Mouse (Mus musculus) thymus, adult 2 months (tissue): ENCODE data around the gene Vmn1r13. TPM values are rescaled to one million over a fixed set of nuclear protein-coding genes. Genes with fewer than 3 reads are reported as not detected.
"Not testable (repeated sequence)": the region's sequence is repeated elsewhere in the genome, so short reads cannot be mapped to it uniquely, and the experiment has no call there.

Experiments used
- DNase-seq: peaks from one replicate; pipeline ENCODE4 v3.0.0; 2021
- H3K27ac ChIP-seq: fragments of 200-500 bp; 2 replicates; pipeline ENCODE4 v1.5.1; 2012; ENCODE audit warnings: low read length, control low read depth; ENCODE audit not compliant: control insufficient read depth, insufficient read depth
- H3K27me3 ChIP-seq: fragments of 200-500 bp; 2 replicates; pipeline ENCODE4 v1.6.1; 2012; ENCODE audit warnings: mild to moderate bottlenecking, low read length, moderate library complexity, mixed read lengths; ENCODE audit not compliant: control insufficient read depth, insufficient read depth
- H3K36me3 ChIP-seq: fragments of 200-500 bp; 2 replicates; pipeline ENCODE4 v1.6.1; 2012; ENCODE audit warnings: mild to moderate bottlenecking, low read length, moderate library complexity; ENCODE audit not compliant: control insufficient read depth, insufficient read depth
- H3K4me1 ChIP-seq: fragments of 200-500 bp; replicated peaks from 2 replicates; pipeline ENCODE4 v1.6.1; 2012; ENCODE audit warnings: low read length; ENCODE audit not compliant: control insufficient read depth, insufficient read depth
- H3K4me3 ChIP-seq: fragments of 200-500 bp; 2 replicates; pipeline ENCODE4 v1.5.1; 2012; ENCODE audit warnings: mild to moderate bottlenecking, low read length, control low read depth, moderate library complexity; ENCODE audit not compliant: control insufficient read depth, insufficient read depth
- CTCF ChIP-seq: fragments of 200-500 bp; IDR thresholded peaks from 2 replicates; pipeline ENCODE4 v1.5.1; 2012; ENCODE audit warnings: mild to moderate bottlenecking, control low read depth, low read length, moderate library complexity, borderline replicate concordance; ENCODE audit not compliant: control insufficient read depth, poor library complexity, insufficient read depth; ENCODE audit errors: extremely low read depth
- POLR2A ChIP-seq: fragments of 200-500 bp; IDR thresholded peaks from 2 replicates; pipeline ENCODE4 v1.6.1; 2012; ENCODE audit warnings: mild to moderate bottlenecking, low read length, control low read depth, moderate library complexity; ENCODE audit not compliant: control insufficient read depth, poor library complexity, insufficient read depth; ENCODE audit errors: extremely low read depth
- WGBS: fragments of 180-500 bp; shearing (Covaris S2); methylation state at CpG from one replicate; pipeline ENCODE4 v1.1.7; 2018; 5-methylcytosine and 5-hydroxymethylcytosine counted together
- polyA plus RNA-seq: library from polyadenylated mRNA; depleted of rRNA; stranded (reverse); fragments of >200 nt; gene quantifications from 2 replicates; pipeline ENCODE4 v1.2.3, GENCODE M21; 2012; rRNA removed

The Vmn1r13 gene
- polyA plus RNA-seq: not detected in 2 replicates

DNA sequence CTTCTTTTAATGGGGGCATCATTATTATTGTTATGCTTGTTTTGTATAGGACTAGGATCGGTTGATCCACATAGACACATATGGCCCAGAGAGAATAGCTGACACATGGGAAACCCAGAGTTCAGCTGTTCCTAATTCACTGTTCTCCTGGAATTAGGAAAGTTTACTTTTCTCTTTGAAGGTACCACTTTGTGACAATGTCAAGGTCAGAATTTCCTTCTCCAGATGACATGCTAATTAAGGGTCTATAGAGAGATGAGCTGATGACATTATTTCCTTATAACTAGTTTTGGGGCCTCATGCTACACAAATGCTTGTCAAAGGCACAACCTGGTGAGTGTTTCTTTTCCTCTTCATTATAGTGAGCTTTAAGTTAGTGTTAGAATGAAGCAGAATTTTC lies at the start of gene Vmn1r13:
Gene Vmn1r13 (plus strand): TSS at position 301 of the 400 bp plus-strand sequence.
- not testable (repeated sequence) for DNase-seq, H3K4me3 ChIP-seq, H3K36me3 ChIP-seq, H3K4me1 ChIP-seq, H3K27me3 ChIP-seq, H3K27ac ChIP-seq
- 93% methylated on average over 1 of the region's 1 CpGs for WGBS

GRCm38 (mm10) chr6:57156619-57157018 lies 46.5 kb upstream of the Vmn1r13 start, which contains the start of gene Vmn1r12:
Gene Vmn1r12, plus strand, starts transcription at chr6:57156919.
- Histone ChIP-seq H3K36me3 (no peaks in the 10 kb centered on the region), H3K27ac (no peak within 1 kb of the TSS), H3K4me1 (no peaks in the 10 kb centered on the region), H3K4me3 (no peak within 1 kb of the TSS), H3K27me3 (no peaks in the 10 kb centered on the region)
- no peak for DNase-seq
- TF ChIP-seq CTCF (no peak), POLR2A (no peak)
- 92% methylated on average over 2 of the region's 2 CpGs for WGBS

- not testable (repeated sequence) for H3K36me3 ChIP-seq, DNase-seq, H3K4me1 ChIP-seq, H3K27me3 ChIP-seq, H3K27ac ChIP-seq, H3K4me3 ChIP-seq
- 85% methylated on average over 3 of the region's 3 CpGs for WGBS
These were observed 13.1 kb upstream of the Vmn1r13 start for GRCm38 (mm10) chr6:57190016-57190415.

GRCm38 (mm10) chr6:57231386-57231785 lies 28.3 kb downstream of the Vmn1r13 start, which contains the start of gene Vmn1r14:
Gene Vmn1r14, plus strand, starts transcription at chr6:57231686.
- WGBS: 97% methylated on average over 3 of the region's 3 CpGs

DNA sequence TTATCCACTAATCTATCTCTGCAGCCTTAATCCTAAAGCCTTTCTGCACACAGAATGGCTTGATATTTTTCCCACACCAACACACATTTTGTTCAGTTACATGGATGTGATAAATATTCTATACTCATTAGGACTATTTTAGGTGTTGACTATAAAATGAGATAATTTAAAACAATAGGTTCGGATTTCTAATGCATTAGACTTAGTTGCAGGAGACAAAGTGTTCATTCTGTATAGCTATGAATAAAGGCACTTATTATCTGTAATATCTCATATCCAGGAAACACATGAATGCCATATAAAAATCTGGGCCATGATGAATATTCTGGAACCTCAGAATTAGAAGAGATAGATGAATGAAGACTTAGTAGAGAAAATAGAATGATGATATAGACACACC lies 54.6 kb downstream of the Vmn1r13 start, which contains the start of gene Vmn1r15:
Gene Vmn1r15 (plus strand): TSS at position 301 of the 400 bp plus-strand sequence.
- no peaks in the 10 kb centered on the region for H3K36me3 ChIP-seq
- H3K4me3 ChIP-seq: no peak within 1 kb of the TSS
- 90% methylated on average over 1 of the region's 1 CpGs for WGBS
- TF ChIP-seq POLR2A (no peak), CTCF (no peak)
- no peak for DNase-seq
- H3K27me3 ChIP-seq: no peaks in the 10 kb centered on the region
- H3K27ac ChIP-seq: no peak within 1 kb of the TSS
- H3K4me1 ChIP-seq: no peaks in the 10 kb centered on the region

More at GRCm38 (mm10) chr6:57231386-57231785, 28.3 kb downstream of the Vmn1r13 start, which contains the start of gene Vmn1r14:
- no peaks in the 10 kb centered on the region for H3K36me3 ChIP-seq
- no peaks in the 10 kb centered on the region for H3K27me3 ChIP-seq
- TF ChIP-seq CTCF: no peak
- TF ChIP-seq POLR2A: no peak
- no peak within 1 kb of the TSS for H3K4me3 ChIP-seq
- no peak within 1 kb of the TSS for H3K27ac ChIP-seq
- no peak for DNase-seq
- no peaks in the 10 kb centered on the region for H3K4me1 ChIP-seq

GRCm38 (mm10) chr6:57260990-57261389 lies 57.9 kb downstream of the Vmn1r13 start:
- Histone ChIP-seq H3K27ac (no peak overlapping the region), H3K4me1 (no peaks in the 10 kb centered on the region), H3K27me3 (no peaks in the 10 kb centered on the region), H3K36me3 (no peaks in the 10 kb centered on the region), H3K4me3 (no peak overlapping the region)
- DNase-seq: no peak
- WGBS: 96% methylated on average over 2 of the region's 2 CpGs
- TF ChIP-seq POLR2A: no peak
- no peak for TF ChIP-seq CTCF

Other genes with a start within 250 kb of the Vmn1r13 start
- gene Vmn1r5, start 233.0 kb upstream of the Vmn1r13 start, polyA plus RNA-seq: not detected in 2 replicates
- not detected in 2 replicates for gene Vmn1r6, start 206.0 kb upstream of the Vmn1r13 start, polyA plus RNA-seq
- gene Vmn1r7, start 178.0 kb upstream of the Vmn1r13 start, polyA plus RNA-seq: not detected in 2 replicates
- not detected in 2 replicates for gene Vmn1r8, start 171.0 kb upstream of the Vmn1r13 start, polyA plus RNA-seq
- gene Vmn1r9, start 136.5 kb upstream of the Vmn1r13 start, polyA plus RNA-seq: not detected in 2 replicates
- gene Vmn1r10, start 93.8 kb upstream of the Vmn1r13 start, polyA plus RNA-seq: not detected in 2 replicates
- gene Vmn1r11, start 69.8 kb upstream of the Vmn1r13 start, polyA plus RNA-seq: not detected in 2 replicates
- not detected in 2 replicates for gene Vmn1r12, start 46.4 kb upstream of the Vmn1r13 start, polyA plus RNA-seq
- not detected in 2 replicates for gene Vmn1r14, start 28.4 kb downstream of the Vmn1r13 start, polyA plus RNA-seq
- gene Vmn1r15, start 54.7 kb downstream of the Vmn1r13 start, polyA plus RNA-seq: not detected in 2 replicates
- not detected in 2 replicates for gene Vmn1r16, start 126.2 kb downstream of the Vmn1r13 start, polyA plus RNA-seq
- gene Vmn1r17, start 160.4 kb downstream of the Vmn1r13 start, polyA plus RNA-seq: not detected in 2 replicates
- not detected in 2 replicates for gene Vmn1r18, start 192.5 kb downstream of the Vmn1r13 start, polyA plus RNA-seq
- not detected in 2 replicates for gene Vmn1r19, start 200.5 kb downstream of the Vmn1r13 start, polyA plus RNA-seq
- gene Vmn1r20, start 225.6 kb downstream of the Vmn1r13 start, polyA plus RNA-seq: not detected in 2 replicates